Mouse (Mus musculus) heart, postnatal 0 days (tissue): ENCODE data around the gene Cntf. TPM values are rescaled to one million over a fixed set of nuclear protein-coding genes. Genes with fewer than 3 reads are reported as not detected.

Experiments used
- ATAC-seq: fragments of 200-750 bp; cut with Nextera tagmentation; 2 replicates; pipeline ENCODE4 v1.8.0; 2017; ENCODE audit warnings: low read depth, moderate number of reproducible peaks, moderate library complexity; ENCODE audit not compliant: insufficient read depth
- DNase-seq: peaks from one replicate; pipeline ENCODE4 v3.0.0-alpha.2; 2016; ENCODE audit warnings: low spot score
- H3K27ac ChIP-seq: fragments of 300-500 bp; sonication (generic); 2 replicates; pipeline ENCODE4 v1.5.1; 2014; ENCODE audit warnings: low read depth, mild to moderate bottlenecking
- H3K27me3 ChIP-seq: fragments of 300-500 bp; sonication (generic); 2 replicates; pipeline ENCODE4 v1.6.1; 2014; ENCODE audit warnings: low read length, mixed read lengths; ENCODE audit not compliant: control insufficient read depth, insufficient read depth
- H3K36me3 ChIP-seq: fragments of 300-500 bp; sonication (generic); replicated peaks from 2 replicates; pipeline ENCODE4 v1.6.1; 2014; ENCODE audit warnings: low read length, mixed read lengths; ENCODE audit not compliant: control insufficient read depth, insufficient read depth
- H3K4me1 ChIP-seq: fragments of 300-500 bp; sonication (generic); 2 replicates; pipeline ENCODE4 v1.6.1; 2014; ENCODE audit warnings: antibody characterized with exemption; ENCODE audit not compliant: control insufficient read depth, insufficient read depth
- H3K4me2 ChIP-seq: fragments of 300-500 bp; sonication (generic); 2 replicates; pipeline ENCODE4 v1.6.1; 2014; ENCODE audit warnings: low read depth, mild to moderate bottlenecking, low read length, moderate library complexity
- H3K4me3 ChIP-seq: fragments of 300-500 bp; sonication (generic); 2 replicates; pipeline ENCODE4 v1.5.1; 2014; ENCODE audit warnings: low read depth, low read length
- H3K9ac ChIP-seq: fragments of 300-500 bp; sonication (generic); replicated peaks from 2 replicates; pipeline ENCODE4 v1.6.1; 2014; ENCODE audit warnings: low read depth, low read length, mixed read lengths
- H3K9me3 ChIP-seq: fragments of 300-500 bp; sonication (generic); replicated peaks from 2 replicates; pipeline ENCODE4 v1.6.1; 2016; ENCODE audit warnings: low read length; ENCODE audit not compliant: control insufficient read depth
- CTCF ChIP-seq: IDR thresholded peaks from 2 replicates; pipeline ENCODE4 v1.5.1; 2016; ENCODE audit warnings: antibody characterized with exemption, control low read depth, low read depth
- EP300 ChIP-seq: IDR thresholded peaks from 2 replicates; pipeline ENCODE4 v1.6.1; 2016; ENCODE audit warnings: antibody characterized with exemption, low read depth
- WGBS: fragments of 180-500 bp; shearing (Covaris S2); extraction: QIAGEN DNeasy Blood & Tissue Kit; methylation state at CpG from one replicate; pipeline ENCODE4 v1.1.7; 2014; 5-methylcytosine and 5-hydroxymethylcytosine counted together
- polyA plus RNA-seq: library from polyadenylated mRNA; unstranded; fragments of >200 nt; fragmentation: Nextera tagmentation; extraction: Ambion mirVana; gene quantifications from 2 replicates; pipeline ENCODE4 v1.2.1, GENCODE M21; 2015
- total RNA-seq: library from RNA; depleted of rRNA; stranded (reverse); fragments of >200 nt; gene quantifications from 2 replicates; pipeline ENCODE4 v1.2.3, GENCODE M21; 2014; ENCODE audit warnings: low replicate concordance

The Cntf gene
- total and polyA plus RNA-seq, 2 experiments from 2014 or later: 0.98 TPM; not detected in 1

- ATAC-seq (no peak), DNase-seq (no peak)
- Histone ChIP-seq H3K27ac (no peak overlapping the region), H3K9ac (no peak overlapping the region), H3K36me3 (peaks cover 23% of the 10 kb centered on the region), H3K4me3 (no peak overlapping the region), H3K4me2 (no peak overlapping the region), H3K4me1 (no peaks in the 10 kb centered on the region), H3K9me3 (no peaks in the 10 kb centered on the region), H3K27me3 (no peaks in the 10 kb centered on the region)
- TF ChIP-seq CTCF (no peak), EP300 (no peak)
- WGBS: 62% methylated on average over 2 of the region's 2 CpGs
These were observed 5.8 kb downstream of the Cntf start for GRCm38 (mm10) chr19:12759656-12760055.

- no peaks in the 10 kb centered on the region for H3K4me1 ChIP-seq
- no peak overlapping the region for H3K4me2 ChIP-seq
- no peaks in the 10 kb centered on the region for H3K9me3 ChIP-seq
- H3K27me3 ChIP-seq: no peaks in the 10 kb centered on the region
- TF ChIP-seq EP300: no peak
- TF ChIP-seq CTCF: no peak
- WGBS: 72% methylated on average over 1 of the region's 1 CpGs
- H3K9ac ChIP-seq: no peak overlapping the region
- H3K36me3 ChIP-seq: peaks cover 17% of the 10 kb centered on the region
- no peak for DNase-seq
- H3K4me3 ChIP-seq: no peak overlapping the region
- no peak for ATAC-seq
- no peak overlapping the region for H3K27ac ChIP-seq
These were observed 6.4 kb downstream of the Cntf start for GRCm38 (mm10) chr19:12758936-12759478.

DNA sequence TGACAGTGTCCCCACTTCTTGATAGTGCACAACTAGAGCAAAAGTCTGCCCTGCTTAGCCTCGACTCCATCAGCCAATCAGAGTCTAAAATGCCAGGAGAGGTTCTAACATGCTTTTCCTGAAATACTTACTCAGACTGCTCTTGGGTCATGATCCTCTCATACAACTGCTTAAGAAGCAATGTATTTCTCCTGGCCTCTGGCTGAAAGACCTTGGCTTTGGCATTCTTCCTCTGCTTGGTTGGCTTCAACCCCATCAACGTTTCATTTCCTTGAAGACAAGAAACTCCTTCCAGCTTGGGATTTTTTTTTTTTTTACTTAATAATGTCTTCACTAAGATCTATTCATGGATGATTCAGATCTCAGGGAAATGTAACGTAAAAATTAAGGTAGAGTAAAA, 9.1 kb downstream of the Cntf start:
- DNase-seq: no peak
- ATAC-seq: no peak
- Histone ChIP-seq H3K36me3 (no peaks in the 10 kb centered on the region), H3K9me3 (no peaks in the 10 kb centered on the region), H3K4me2 (no peak overlapping the region), H3K27me3 (no peaks in the 10 kb centered on the region), H3K4me3 (no peak overlapping the region), H3K9ac (no peak overlapping the region), H3K4me1 (no peaks in the 10 kb centered on the region), H3K27ac (no peak overlapping the region)
- no peak for TF ChIP-seq EP300
- TF ChIP-seq CTCF: no peak
- 65% methylated on average over 3 of the region's 3 CpGs for WGBS

GRCm38 (mm10) chr19:12731950-12732349, 33.5 kb downstream of the Cntf start:
- no peak overlapping the region for H3K4me2 ChIP-seq
- TF ChIP-seq CTCF (no peak), EP300 (no peak)
- H3K9me3 ChIP-seq: no peaks in the 10 kb centered on the region
- no peaks in the 10 kb centered on the region for H3K36me3 ChIP-seq
- no peaks in the 10 kb centered on the region for H3K27me3 ChIP-seq
- no peaks in the 10 kb centered on the region for H3K4me1 ChIP-seq
- no peak for ATAC-seq
- H3K9ac ChIP-seq: no peak overlapping the region
- WGBS: 74% methylated on average over 2 of the region's 2 CpGs
- H3K27ac ChIP-seq: no peak overlapping the region
- no peak for DNase-seq
- H3K4me3 ChIP-seq: no peak overlapping the region

- 61% methylated on average over 1 of the region's 1 CpGs for WGBS
- DNase-seq (no peak), ATAC-seq (no peak)
These were observed 34.4 kb downstream of the Cntf start for GRCm38 (mm10) chr19:12731036-12731435.

GRCm38 (mm10) chr19:12725851-12726250, 39.6 kb downstream of the Cntf start:
- no peaks in the 10 kb centered on the region for H3K36me3 ChIP-seq
- 66% methylated on average over 1 of the region's 1 CpGs for WGBS
- H3K4me1 ChIP-seq: no peaks in the 10 kb centered on the region
- H3K27me3 ChIP-seq: no peaks in the 10 kb centered on the region
- no peak overlapping the region for H3K27ac ChIP-seq
- TF ChIP-seq CTCF (no peak), EP300 (no peak)
- H3K9ac ChIP-seq: no peak overlapping the region
- DNase-seq: no peak
- H3K4me2 ChIP-seq: no peak overlapping the region
- no peak overlapping the region for H3K4me3 ChIP-seq
- H3K9me3 ChIP-seq: no peaks in the 10 kb centered on the region
- ATAC-seq: no peak

More at GRCm38 (mm10) chr19:12731036-12731435, 34.4 kb downstream of the Cntf start:
- no peaks in the 10 kb centered on the region for H3K27me3 ChIP-seq
- no peaks in the 10 kb centered on the region for H3K4me1 ChIP-seq
- H3K9me3 ChIP-seq: no peaks in the 10 kb centered on the region
- H3K4me2 ChIP-seq: no peak overlapping the region
- H3K36me3 ChIP-seq: no peaks in the 10 kb centered on the region
- H3K4me3 ChIP-seq: no peak overlapping the region
- no peak overlapping the region for H3K27ac ChIP-seq
- TF ChIP-seq EP300: no peak
- TF ChIP-seq CTCF: no peak
- no peak overlapping the region for H3K9ac ChIP-seq
